Mouse (Mus musculus) left cerebral cortex, postnatal 36 days (tissue): ENCODE results near the gene Sco1. TPM values are rescaled to one million over a fixed set of nuclear protein-coding genes. Genes with fewer than 3 reads are reported as not detected.
"Not testable (repeated sequence)": the region's sequence is repeated elsewhere in the genome, so short reads cannot be mapped to it uniquely, and the experiment has no call there.

Experiments used
- DNase-seq, 2 experiments: peaks; one replicate each; pipeline ENCODE4 v3.0.0; 2021 to 2022; ENCODE audit warnings: low spot score in 2 of 2, mixed read lengths in 1 of 2
- intact Hi-C: fragments of 180-260 bp; cut with DNase I; formaldehyde crosslinking; loops from one replicate; pipeline ENCODE4 v1.15.1; 2025
- total RNA-seq, 2 experiments: library from RNA; stranded (reverse); gene quantifications; 2 replicates each; pipeline ENCODE4 v1.2.3; 2021

Sco1 gene
- 10 to 100 TPM in 1 of 2 experiments, 1 to 10 TPM in 1; 9.0 to 12.1 TPM for total RNA-seq

GRCm38 (mm10) chr11:67052321-67052952 is at the start of gene Sco1, which contains the start of gene Adprm:
Gene Sco1 (plus strand): TSS chr11:67052670.
Gene Adprm (minus strand): TSS chr11:67052594.
- intact Hi-C loops, result no loop called here
- peak; percentile 88 to 91 for DNase-seq

- intact Hi-C loops, result no loop called here
- DNase-seq, result no peak
These were observed 49.6 kb upstream of the Sco1 start for GRCm38 (mm10) chr11:67002911-67003310.

- intact Hi-C loops, result no loop called here
- DNase-seq, result no peak
These were observed 44.5 kb upstream of the Sco1 start for GRCm38 (mm10) chr11:67007961-67008360.

- intact Hi-C loops, result no loop called here
These were observed 43.9 kb upstream of the Sco1 start for GRCm38 (mm10) chr11:67008528-67008927.

GRCm38 (mm10) chr11:67010430-67010829 is 42.0 kb upstream of the Sco1 start:
- no peak for DNase-seq
- intact Hi-C loops, result no loop called here

More at GRCm38 (mm10) chr11:67008528-67008927, 43.9 kb upstream of the Sco1 start:
- DNase-seq, result no peak

GRCm38 (mm10) chr11:67011635-67012034 is 40.8 kb upstream of the Sco1 start:
- no peak for DNase-seq
- intact Hi-C loops, result no loop called here

- no peak for DNase-seq
- intact Hi-C loops, result no loop called here
These were observed 34.5 kb upstream of the Sco1 start for GRCm38 (mm10) chr11:67017801-67018591.

GRCm38 (mm10) chr11:67019711-67020475 is 32.6 kb upstream of the Sco1 start:
- intact Hi-C loops, result loop anchor here (1.0 kb wide), 1 partner anchor 115 kb away; no protein-coding TSS in a partner anchor
- no peak for DNase-seq

- peak; percentile 47 to 48 for DNase-seq
- intact Hi-C loops, result loop anchor here (1.0 kb wide), 1 partner anchor 116 kb away; no protein-coding TSS in a partner anchor
These were observed 31.5 kb upstream of the Sco1 start for GRCm38 (mm10) chr11:67020948-67021347.

- no peak for DNase-seq
- intact Hi-C loops, result no loop called here
These were observed 29.9 kb upstream of the Sco1 start for GRCm38 (mm10) chr11:67022354-67023115.

- DNase-seq, intact Hi-C loops: not testable (repeated sequence)
These were observed 29.3 kb upstream of the Sco1 start for GRCm38 (mm10) chr11:67023191-67023590.

GRCm38 (mm10) chr11:67023802-67024340 is 28.6 kb upstream of the Sco1 start:
- intact Hi-C loops, result loop anchor here (2.0 kb wide), 1 partner anchor 61 kb away; no protein-coding TSS in a partner anchor

GRCm38 (mm10) chr11:67024867-67025477 is 27.5 kb upstream of the Sco1 start, which contains the start of gene Tmem220:
Gene Tmem220 (plus strand): TSS chr11:67025154.
- DNase-seq, result peak; percentile 79 to 81
- intact Hi-C loops, result loop anchor here (2.0 kb wide), 1 partner anchor 60 kb away; no protein-coding TSS in a partner anchor

More at GRCm38 (mm10) chr11:67023802-67024340, 28.6 kb upstream of the Sco1 start:
- DNase-seq, result no peak

- DNase-seq, result no peak
- intact Hi-C loops, result no loop called here
These were observed 21.4 kb upstream of the Sco1 start for GRCm38 (mm10) chr11:67030904-67031602.

- intact Hi-C loops, result no loop called here
- DNase-seq, result no peak
These were observed 20.9 kb upstream of the Sco1 start for GRCm38 (mm10) chr11:67031603-67031915.

GRCm38 (mm10) chr11:67034775-67035485 is 17.5 kb upstream of the Sco1 start:
- no peak for DNase-seq
- intact Hi-C loops, result no loop called here

- intact Hi-C loops, result no loop called here
- no peak for DNase-seq
These were observed 16.2 kb upstream of the Sco1 start for GRCm38 (mm10) chr11:67036229-67036628.
